Mouse (Mus musculus): Measurements from ENCODE around the gene Mtrex.

DNA sequence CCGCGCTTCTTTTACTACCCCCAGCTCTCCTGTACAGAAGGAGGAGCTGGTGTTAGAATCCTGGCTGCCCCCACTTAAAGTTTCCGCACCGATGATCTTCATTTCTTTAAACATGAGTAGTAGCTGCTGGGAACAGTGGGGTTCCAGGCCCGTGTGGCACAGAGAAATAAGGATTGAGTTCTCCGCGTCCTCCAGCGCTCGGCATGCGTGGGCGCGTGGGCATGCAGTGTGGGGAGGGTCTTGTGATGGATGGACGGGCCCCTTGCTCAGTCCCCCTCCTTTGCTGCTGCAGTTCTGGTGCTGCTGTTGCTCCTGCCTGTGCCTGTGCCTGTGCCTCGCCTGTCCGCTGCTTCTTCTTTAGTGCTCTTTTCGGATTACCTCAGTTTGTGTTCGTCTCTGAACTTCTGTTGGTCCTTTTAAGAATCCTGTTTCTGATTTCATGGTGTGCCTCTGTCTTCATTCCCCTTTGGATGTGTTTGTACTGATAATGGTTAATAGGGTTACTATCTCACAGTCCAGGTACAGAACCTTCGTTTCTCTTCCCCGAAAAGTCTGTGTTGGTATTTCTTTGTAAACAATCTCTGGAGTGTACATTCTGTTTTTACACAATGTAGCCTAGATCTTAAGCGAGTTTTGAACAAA, 93.8 kb downstream of the Mtrex start:
- no peak for TF ChIP-seq CTCF (conservative IDR thresholded peaks at IDR 0.05; ENCODE audit: insufficient read depth, insufficient read length, low read depth, low read length)
- TF ChIP-seq POLR2A (IDR thresholded peaks at IDR 0.05; ENCODE audit: low read depth, low read length): no peak
